In genomic region chr5:45668831-45669230, GRCm38 (mm10) we compare ENCODE assay signal across 8 mouse cellular contexts. TPM values are rescaled to one million over a fixed set of nuclear protein-coding genes. Genes with fewer than 3 reads are reported as not detected.
DNase-seq lines count a peak whose midpoint lies in the region; ATAC-seq and TF ChIP-seq lines count a peak whose summit lies in the region.

No protein-coding gene starts in this region.

- peak overlapping the region; percentile 74; the same call in 1 of the 2 replicates for H3K9ac ChIP-seq in neural tube, embryonic 14.5 days (replicated peaks; ENCODE audit: low read depth, low read length)

- peaks cover 17% of the 10 kb centered on the region for H3K36me3 ChIP-seq in limb, embryonic 10.5 days
- H3K36me3 ChIP-seq in neural tube, embryonic 14.5 days (ENCODE audit: control insufficient read depth, insufficient read depth, low read length): no peaks in the 10 kb centered on the region

- TF ChIP-seq CTCF in embryonic fibroblast, embryonic 13.5 days (IDR thresholded peaks at IDR 0.05; ENCODE audit: borderline replicate concordance, insufficient read depth, low read length): no peak

- WGBS in limb, embryonic 10.5 days: 3% methylated on average over 3 of the region's 3 CpGs
- 0% methylated on average over 3 of the region's 3 CpGs for WGBS in neural tube, embryonic 14.5 days

- intact Hi-C loops in left cerebral cortex, postnatal 36 days (cut with DNase I): loop anchor here (1.0 to 2.0 kb wide), 2 partner anchors 134 to 195 kb away; no protein-coding TSS in a partner anchor
- intact Hi-C loops in left cerebral cortex, postnatal 10 days (cut with DNase I): loop anchor here (2.0 kb wide), 2 partner anchors 134 to 192 kb away; no protein-coding TSS in a partner anchor

- no peaks in the 10 kb centered on the region for H3K4me1 ChIP-seq in embryonic fibroblast, embryonic 13.5 days (ENCODE audit: control insufficient read depth, insufficient read depth, low read length)
- peaks cover 14% of the 10 kb centered on the region for H3K4me1 ChIP-seq in limb, embryonic 10.5 days
- H3K4me1 ChIP-seq in neural tube, embryonic 14.5 days (ENCODE audit: control insufficient read depth, insufficient read depth, low read length): peaks cover 11% of the 10 kb centered on the region

- ATAC-seq in neural tube, embryonic 14.5 days (ENCODE audit: low read depth): peak; percentile 32

- H3K4me2 ChIP-seq in neural tube, embryonic 14.5 days (ENCODE audit: low read depth, low read length): peak overlapping the region; percentile 84

- H3K27me3 ChIP-seq in limb, embryonic 10.5 days (ENCODE audit: low read depth, poor library complexity, severe bottlenecking): no peaks in the 10 kb centered on the region
- no peaks in the 10 kb centered on the region for H3K27me3 ChIP-seq in neural tube, embryonic 14.5 days (ENCODE audit: control insufficient read depth, insufficient read depth, low read length)

- TF ChIP-seq POLR2A in embryonic fibroblast, embryonic 13.5 days (IDR thresholded peaks at IDR 0.05; ENCODE audit: low read depth, low read length): no peak

- peak overlapping the region; percentile 38 for H3K27ac ChIP-seq in embryonic fibroblast, embryonic 13.5 days (ENCODE audit: insufficient read depth, low read length)
- peak overlapping the region; percentile 93 for H3K27ac ChIP-seq in limb, embryonic 10.5 days
- no peak overlapping the region for H3K27ac ChIP-seq in neural tube, embryonic 14.5 days (ENCODE audit: low read depth, low read length)

- peak overlapping the region; percentile 88 for H3K4me3 ChIP-seq in embryonic fibroblast, embryonic 13.5 days (ENCODE audit: insufficient read depth, low read length)
- H3K4me3 ChIP-seq in limb, embryonic 10.5 days: peak overlapping the region; percentile 77
- H3K4me3 ChIP-seq in neural tube, embryonic 14.5 days (ENCODE audit: low read depth, low read length): peak overlapping the region; percentile 77

- DNase-seq in left cerebral cortex, postnatal 36 days (ENCODE audit: low spot score in 2 of 2): peak; percentile 4 to 5
- DNase-seq in left cerebral cortex, postnatal 10 days (ENCODE audit: extremely low spot score in 1 of 2, low spot score in 2 of 2): no peak
- DNase-seq in T-cell, adult 2 months (ENCODE audit: low spot score): peak; percentile 5
- peak; percentile 34 for DNase-seq in limb, embryonic 10.5 days (ENCODE audit: low spot score)
- no peak for DNase-seq in right cerebral cortex, postnatal 10 days (ENCODE audit: low spot score in 2 of 2)
- DNase-seq in right cerebral cortex, adult 18-20 months: no peak

- no peaks in the 10 kb centered on the region for H3K9me3 ChIP-seq in limb, embryonic 10.5 days (replicated peaks)
- H3K9me3 ChIP-seq in neural tube, embryonic 14.5 days (ENCODE audit: control insufficient read depth, low read length): no peaks in the 10 kb centered on the region

RNA-seq across cellular contexts. Expression of gene Ncapg, which starts 0.9 kb away (rescaled TPM):
- total RNA-seq in left cerebral cortex, postnatal 36 days (2021): under 1 TPM; 0.36 to 0.44 TPM
- total RNA-seq in left cerebral cortex, postnatal 10 days (2021): 1 to 10 TPM; 1.9 to 2.4 TPM
- 26.0 and 38.4 TPM in 2 replicates for polyA plus RNA-seq in embryonic fibroblast, embryonic 13.5 days (2011; ENCODE audit: insufficient read length, low read depth, missing spikeins)
- 66.6 and 68.9 TPM in 2 replicates for polyA plus RNA-seq in limb, embryonic 10.5 days (2016; fragmentation: Nextera tagmentation; extraction: Ambion mirVana)
- 3.5 and 5.4 TPM in 2 replicates for polyA plus RNA-seq in neural tube, embryonic 14.5 days (2014; fragmentation: Nextera tagmentation; extraction: Ambion mirVana)

RNA-seq across cellular contexts. Expression of gene Fam184b, which starts 29.4 kb away (rescaled TPM):
- 10 to 100 TPM in 1 of 2 experiments, 1 to 10 TPM in 1; 6.9 to 10.4 TPM for total RNA-seq in left cerebral cortex, postnatal 36 days (2021)
- total RNA-seq in left cerebral cortex, postnatal 10 days (2021): 10 to 100 TPM; 20.2 to 22.0 TPM
- not detected in 2 replicates for polyA plus RNA-seq in embryonic fibroblast, embryonic 13.5 days (2011; ENCODE audit: insufficient read length, low read depth, missing spikeins)
- polyA plus RNA-seq in limb, embryonic 10.5 days (2016; fragmentation: Nextera tagmentation; extraction: Ambion mirVana): 0.66 and 0.75 TPM in 2 replicates
- polyA plus RNA-seq in neural tube, embryonic 14.5 days (2014; fragmentation: Nextera tagmentation; extraction: Ambion mirVana): 9.5 and 9.6 TPM in 2 replicates

Comparison
In these comparisons a context has a peak if more than half of its experiments do, and no peak if none do; other contexts are left out.
1. DNase-seq: peak in left cerebral cortex, postnatal 36 days (2 of 2), T-cell, adult 2 months (single experiment) and limb, embryonic 10.5 days (single experiment); none in left cerebral cortex, postnatal 10 days (0 of 2), right cerebral cortex, postnatal 10 days (0 of 2) and right cerebral cortex, adult 18-20 months (single experiment).
2. Peak in every context shown above with its lines, with median percentiles within 50 percentile points of each other: H3K4me3 ChIP-seq.